Mouse (Mus musculus) intestine, embryonic 16.5 days (tissue): ENCODE results near the gene 9230104L09Rik. TPM values are rescaled to one million over a fixed set of nuclear protein-coding genes. Genes with fewer than 3 reads are reported as not detected.

ENCODE experiments used
- ATAC-seq: fragments of 200-750 bp; cut with Nextera tagmentation; 2 replicates; pipeline ENCODE4 v1.8.0; 2017; ENCODE audit warnings: moderate TSS enrichment, moderate library complexity
- H3K27ac ChIP-seq: fragments of 300-500 bp; sonication (generic); 2 replicates; pipeline ENCODE4 v1.5.1; 2014; ENCODE audit warnings: mild to moderate bottlenecking, low read length
- H3K27me3 ChIP-seq: fragments of 300-500 bp; sonication (generic); replicated peaks from 2 replicates; pipeline ENCODE4 v1.6.1; 2014; ENCODE audit warnings: low read length, control low read depth, mixed read lengths; ENCODE audit not compliant: control insufficient read depth, insufficient read depth
- H3K36me3 ChIP-seq: fragments of 300-500 bp; sonication (generic); 2 replicates; pipeline ENCODE4 v1.6.1; 2014; ENCODE audit warnings: low read length, control low read depth; ENCODE audit not compliant: control insufficient read depth, insufficient read depth
- H3K4me1 ChIP-seq: fragments of 300-500 bp; sonication (generic); 2 replicates; pipeline ENCODE4 v1.6.1; 2014; ENCODE audit warnings: low read length, control low read depth, mixed read lengths; ENCODE audit not compliant: control insufficient read depth, insufficient read depth
- H3K4me2 ChIP-seq: fragments of 300-500 bp; sonication (generic); 2 replicates; pipeline ENCODE4 v1.6.1; 2014; ENCODE audit warnings: low read depth, low read length, control low read depth
- H3K4me3 ChIP-seq: fragments of 300-500 bp; sonication (generic); 2 replicates; pipeline ENCODE4 v1.5.1; 2014; ENCODE audit warnings: mild to moderate bottlenecking, low read length
- H3K9ac ChIP-seq: fragments of 300-500 bp; sonication (generic); 2 replicates; pipeline ENCODE4 v1.6.1; 2014; ENCODE audit warnings: low read depth, low read length
- H3K9me3 ChIP-seq: fragments of 300-500 bp; sonication (generic); 2 replicates; pipeline ENCODE4 v1.6.1; 2016; ENCODE audit warnings: low read length, control low read depth; ENCODE audit not compliant: control insufficient read depth
- WGBS: fragments of 180-500 bp; shearing (Covaris S2); extraction: QIAGEN DNeasy Blood & Tissue Kit; methylation state at CpG from one replicate; pipeline ENCODE4 v1.1.7; 2014; 5-methylcytosine and 5-hydroxymethylcytosine counted together
- polyA plus RNA-seq: library from polyadenylated mRNA; unstranded; fragments of >200 nt; fragmentation: Nextera tagmentation; extraction: Ambion mirVana; gene quantifications from 2 replicates; pipeline ENCODE4 v1.2.1, GENCODE M21; 2015

The 9230104L09Rik gene
- polyA plus RNA-seq, 1 experiment from 2014 or later = not detected

DNA sequence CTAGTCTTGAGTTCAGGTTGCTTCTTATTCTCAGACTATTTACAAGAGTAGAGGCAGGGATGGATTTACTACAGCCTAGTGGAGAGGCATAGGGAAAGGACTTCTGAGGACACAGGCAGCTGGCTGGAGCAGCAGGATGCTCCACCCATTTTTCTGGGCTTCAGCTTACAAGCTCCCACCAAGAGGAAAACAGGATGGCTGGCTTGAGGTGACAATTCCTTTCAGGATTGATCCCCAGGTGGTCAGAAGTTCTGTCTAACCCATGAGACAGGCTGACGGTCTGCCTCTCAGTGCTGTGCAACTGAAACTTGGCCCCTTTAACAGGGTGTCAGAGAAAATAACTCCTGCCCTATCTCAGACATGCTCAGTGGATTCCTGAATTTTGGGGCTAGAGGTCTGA, 14.4 kb upstream of the 9230104L09Rik start:
- ATAC-seq = no peak
- Histone ChIP-seq H3K4me3 (no peak overlapping the region), H3K9me3 (no peaks in the 10 kb centered on the region), H3K4me1 (peaks cover 16% of the 10 kb centered on the region), H3K27ac (no peak overlapping the region), H3K27me3 (no peaks in the 10 kb centered on the region), H3K9ac (no peak overlapping the region), H3K36me3 (no peaks in the 10 kb centered on the region), H3K4me2 (no peak overlapping the region)
- WGBS = 65% methylated on average over 1 of the region's 1 CpGs

DNA sequence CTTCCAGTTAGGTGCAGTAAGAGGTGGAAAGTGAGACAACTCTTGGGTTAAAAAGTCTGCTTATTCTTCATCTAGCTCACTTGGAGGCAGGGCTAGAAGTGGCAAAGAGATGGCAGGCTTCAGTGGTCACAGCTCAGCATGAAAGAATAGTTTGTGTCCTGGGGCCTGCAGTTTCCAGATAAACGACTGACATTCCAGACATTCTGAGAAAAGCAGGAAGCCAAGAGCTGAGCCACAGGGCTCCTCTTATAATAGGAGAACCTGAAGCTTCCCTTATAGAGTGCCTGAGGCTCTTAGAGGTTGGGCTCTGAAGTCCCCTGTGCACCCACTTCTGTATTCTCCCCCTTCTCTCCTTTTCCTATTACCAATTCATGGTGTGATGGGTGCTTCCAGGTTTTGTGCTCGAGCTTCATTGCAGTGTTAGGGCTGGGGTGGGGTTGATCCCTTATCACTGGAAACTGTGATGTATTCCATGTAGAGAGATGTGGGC, 13.8 kb upstream of the 9230104L09Rik start:
- H3K4me2 ChIP-seq = no peak overlapping the region
- H3K27me3 ChIP-seq = no peaks in the 10 kb centered on the region
- no peaks in the 10 kb centered on the region for H3K36me3 ChIP-seq
- no peak overlapping the region for H3K27ac ChIP-seq
- no peak overlapping the region for H3K4me3 ChIP-seq
- 10% methylated on average over 2 of the region's 2 CpGs for WGBS
- no peak for ATAC-seq
- H3K9me3 ChIP-seq = no peaks in the 10 kb centered on the region
- H3K4me1 ChIP-seq = peaks cover 21% of the 10 kb centered on the region
- no peak overlapping the region for H3K9ac ChIP-seq

DNA sequence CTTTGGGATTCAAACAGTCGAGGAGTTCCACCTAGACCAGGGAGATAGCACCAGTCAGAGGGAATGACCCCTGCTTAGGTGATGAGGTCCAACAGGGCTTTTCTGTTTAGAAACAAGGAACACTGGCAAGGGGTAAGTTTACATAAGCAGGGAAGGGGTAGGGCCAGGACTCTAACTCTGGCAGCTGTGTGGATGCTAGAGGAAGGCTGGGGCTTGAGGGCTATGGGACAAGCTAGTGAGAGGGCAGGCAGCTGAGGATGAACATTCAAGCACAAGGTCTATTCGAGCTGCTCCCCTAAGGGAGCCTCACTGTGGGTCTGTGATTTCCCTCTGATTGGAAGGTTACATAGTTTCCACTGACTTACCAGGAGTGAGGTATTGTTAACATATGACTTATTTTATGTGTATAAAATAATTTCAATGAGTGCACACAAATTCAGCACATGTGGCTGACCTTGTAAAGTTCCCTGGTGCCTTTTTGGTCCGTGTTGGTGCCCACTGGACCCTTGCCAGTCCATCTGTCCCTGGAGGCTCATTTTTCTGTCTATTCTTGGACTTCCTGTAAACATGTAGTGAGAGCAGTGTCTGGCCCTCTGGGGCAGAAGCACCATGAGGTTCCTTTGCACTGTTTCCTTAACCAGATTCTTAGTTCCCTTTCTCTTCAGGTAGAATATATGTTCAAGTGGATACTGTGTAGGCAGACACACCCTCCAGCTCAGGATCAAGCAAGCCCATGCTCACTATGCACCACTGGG, 12.4 kb upstream of the 9230104L09Rik start:
- H3K4me1 ChIP-seq = peaks cover 22% of the 10 kb centered on the region
- no peak overlapping the region for H3K4me3 ChIP-seq
- H3K9me3 ChIP-seq = no peaks in the 10 kb centered on the region
- no peak overlapping the region for H3K4me2 ChIP-seq
- H3K36me3 ChIP-seq = 0 out of 2 replicates have a peak, but pooled peaks cover 1% of the 10 kb centered on the region
- peak overlapping the region; percentile 57 for H3K27ac ChIP-seq
- 26% methylated on average over 3 of the region's 3 CpGs for WGBS
- H3K9ac ChIP-seq = no peak overlapping the region
- H3K27me3 ChIP-seq = no peaks in the 10 kb centered on the region
- ATAC-seq = no peak

DNA sequence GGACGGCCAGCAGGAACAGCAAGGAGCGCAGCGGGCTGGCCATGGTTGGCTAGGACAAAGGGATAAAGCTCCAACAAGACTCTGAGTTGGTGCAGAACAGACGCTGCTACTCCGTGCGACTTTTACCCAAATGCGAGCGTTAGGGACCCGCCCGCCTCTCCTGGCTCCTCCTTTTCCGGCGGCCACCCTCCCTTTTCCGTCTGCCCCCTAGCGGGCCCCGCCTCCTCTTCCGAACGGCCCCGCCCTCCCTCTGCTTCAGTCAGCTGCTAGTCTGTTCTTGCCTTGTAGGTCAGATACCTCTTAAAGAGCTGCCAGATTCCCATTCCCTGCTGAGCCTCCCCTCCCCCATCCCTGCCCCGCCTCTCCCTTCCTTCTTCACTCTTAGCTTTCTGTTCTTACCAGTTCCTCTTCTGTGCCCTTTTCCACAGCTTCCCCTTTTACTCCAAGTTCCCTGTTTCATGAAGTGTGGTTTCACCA, 10.5 kb upstream of the 9230104L09Rik start, which contains the start of gene Cst3:
TSS of gene Cst3 (minus strand) at position 358 of the 477 bp plus-strand sequence.
- peak; percentile 97 for ATAC-seq
- WGBS = 0% methylated on average over 18 of the region's 19 CpGs
- Histone ChIP-seq H3K36me3 (peaks cover 7% of the 10 kb centered on the region; the same call in 1 of the 2 replicates), H3K9me3 (no peaks in the 10 kb centered on the region), H3K4me2 (peak within 1 kb of the TSS; percentile 81), H3K4me1 (peaks cover 22% of the 10 kb centered on the region), H3K27ac (peak within 1 kb of the TSS; percentile 89), H3K9ac (peak within 1 kb of the TSS; percentile 89), H3K4me3 (peak within 1 kb of the TSS; percentile 90), H3K27me3 (no peaks in the 10 kb centered on the region)

DNA sequence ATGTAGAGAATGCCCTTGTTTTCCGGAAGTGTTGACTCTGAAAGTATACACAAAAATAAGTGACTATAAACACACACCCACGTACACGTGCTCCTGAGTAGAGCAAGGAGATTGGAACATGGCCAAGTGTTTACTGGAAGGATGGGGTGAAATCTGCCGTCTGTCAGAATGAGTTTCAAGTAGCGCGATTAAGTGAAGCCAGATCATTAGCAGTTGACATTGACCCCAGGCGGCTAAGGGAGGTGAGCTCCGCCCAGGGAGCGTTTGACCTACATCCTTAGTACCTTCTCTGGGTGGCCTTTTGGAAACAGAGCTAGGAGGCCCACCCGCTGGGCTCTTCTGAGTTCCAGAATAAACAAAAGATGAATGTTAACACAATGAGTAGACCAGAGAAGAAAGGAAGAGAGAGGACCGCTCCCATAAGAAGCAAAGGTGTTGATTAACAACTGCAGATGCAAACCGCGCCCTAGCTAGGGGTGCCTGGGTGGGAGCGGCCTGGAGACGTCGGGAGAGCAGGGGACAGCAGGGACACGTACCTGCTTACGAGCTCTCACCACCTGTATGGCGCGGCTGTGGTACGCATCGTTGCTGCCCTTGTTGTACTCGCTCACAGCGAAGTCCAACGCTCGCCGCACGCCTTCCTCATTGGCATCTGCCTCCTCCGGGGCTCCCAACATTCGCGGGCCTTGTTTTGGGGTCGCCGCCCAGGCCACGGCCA, 9.9 kb upstream of the 9230104L09Rik start:
- peak overlapping the region; percentile 81 for H3K4me2 ChIP-seq
- H3K4me3 ChIP-seq = peak overlapping the region; percentile 90
- H3K27me3 ChIP-seq = no peaks in the 10 kb centered on the region
- peak overlapping the region; percentile 89 for H3K27ac ChIP-seq
- peaks cover 7% of the 10 kb centered on the region; the same call in 1 of the 2 replicates for H3K36me3 ChIP-seq
- peak; percentile 84 for ATAC-seq
- peaks cover 22% of the 10 kb centered on the region for H3K4me1 ChIP-seq
- 0% methylated on average over 34 of the region's 34 CpGs for WGBS
- H3K9me3 ChIP-seq = no peaks in the 10 kb centered on the region
- peak overlapping the region; percentile 89 for H3K9ac ChIP-seq

DNA sequence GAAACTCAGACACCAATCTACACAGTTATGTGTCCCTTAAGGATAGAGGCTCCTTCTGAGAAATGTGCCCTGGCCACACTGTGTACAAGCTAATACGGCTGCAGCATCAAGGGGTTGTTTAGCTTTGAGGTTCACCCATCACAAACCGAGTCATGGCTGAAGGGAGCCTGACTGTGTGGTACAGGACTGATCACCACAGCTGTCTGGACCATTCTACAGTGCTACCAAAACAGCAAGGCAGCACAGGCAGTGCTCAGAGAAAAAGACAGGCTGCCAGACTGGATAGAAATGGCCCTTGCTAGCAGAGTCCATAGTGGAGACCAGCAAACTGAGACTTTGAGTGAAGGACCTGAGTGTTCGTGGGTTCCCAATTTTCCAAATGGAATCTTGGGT, 9.4 kb upstream of the 9230104L09Rik start:
- H3K36me3 ChIP-seq = peaks cover 7% of the 10 kb centered on the region; the same call in 1 of the 2 replicates
- peaks cover 22% of the 10 kb centered on the region for H3K4me1 ChIP-seq
- no peaks in the 10 kb centered on the region for H3K9me3 ChIP-seq
- peak overlapping the region; percentile 90 for H3K4me3 ChIP-seq
- H3K27ac ChIP-seq = peak overlapping the region; percentile 38; the same call in 1 of the 2 replicates
- peak overlapping the region; percentile 81 for H3K4me2 ChIP-seq
- peak; percentile 4 for ATAC-seq
- peak overlapping the region; percentile 89 for H3K9ac ChIP-seq
- no peaks in the 10 kb centered on the region for H3K27me3 ChIP-seq
- WGBS = 26% methylated on average over 3 of the region's 3 CpGs

DNA sequence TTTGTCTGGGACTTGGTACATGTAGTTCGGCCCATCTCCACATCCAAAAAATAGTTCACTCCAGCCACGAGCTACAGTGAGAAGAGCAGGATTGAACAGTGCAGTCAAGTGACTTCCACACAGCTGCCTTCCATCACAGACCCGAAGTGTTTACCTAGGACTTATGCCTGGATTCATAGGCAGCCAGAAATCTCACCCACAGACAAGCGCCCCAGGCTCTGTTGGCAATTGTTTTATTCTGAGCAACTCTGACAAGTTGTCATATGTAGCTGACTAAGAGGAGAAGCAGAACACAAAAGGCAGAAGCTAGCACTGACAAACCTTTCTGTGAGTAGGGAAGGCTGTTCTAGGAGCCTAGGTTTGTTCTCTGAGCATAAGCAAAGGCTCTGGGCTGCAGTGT, 8.0 kb upstream of the 9230104L09Rik start:
- 38% methylated on average over 4 of the region's 4 CpGs for WGBS
- ATAC-seq = no peak
- Histone ChIP-seq H3K9ac (no peak overlapping the region), H3K27me3 (no peaks in the 10 kb centered on the region), H3K4me1 (peaks cover 22% of the 10 kb centered on the region), H3K4me3 (peak overlapping the region; percentile 90; the same call in 1 of the 2 replicates), H3K9me3 (no peaks in the 10 kb centered on the region), H3K27ac (peak overlapping the region; percentile 38; the same call in 1 of the 2 replicates), H3K36me3 (peaks cover 7% of the 10 kb centered on the region; the same call in 1 of the 2 replicates), H3K4me2 (peak overlapping the region; percentile 81)

DNA sequence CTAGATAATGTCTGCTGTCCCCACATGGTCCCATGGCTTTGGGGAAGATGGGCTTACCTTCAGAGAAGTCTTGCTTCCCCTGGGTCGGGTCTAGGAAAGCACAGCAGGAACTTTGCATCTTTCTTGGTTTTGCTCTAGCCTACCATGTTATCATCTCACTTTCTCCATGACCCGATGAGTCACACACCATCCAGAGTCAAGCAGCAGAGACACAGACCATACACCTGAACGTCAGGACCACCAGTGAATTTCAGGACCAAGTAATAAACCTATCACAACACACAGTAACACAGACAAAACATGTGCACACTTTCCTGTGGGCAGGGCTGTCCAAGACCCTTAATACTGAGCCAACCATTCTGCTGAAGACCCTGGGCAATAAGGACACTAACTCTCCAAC, 5.7 kb upstream of the 9230104L09Rik start:
- no peak overlapping the region for H3K27ac ChIP-seq
- no peaks in the 10 kb centered on the region for H3K9me3 ChIP-seq
- no peak overlapping the region for H3K4me3 ChIP-seq
- H3K4me1 ChIP-seq = peaks cover 10% of the 10 kb centered on the region
- no peaks in the 10 kb centered on the region for H3K27me3 ChIP-seq
- ATAC-seq = no peak
- no peak overlapping the region for H3K9ac ChIP-seq
- 84% methylated on average over 3 of the region's 3 CpGs for WGBS
- H3K4me2 ChIP-seq = no peak overlapping the region
- peaks cover 7% of the 10 kb centered on the region; the same call in 1 of the 2 replicates for H3K36me3 ChIP-seq

DNA sequence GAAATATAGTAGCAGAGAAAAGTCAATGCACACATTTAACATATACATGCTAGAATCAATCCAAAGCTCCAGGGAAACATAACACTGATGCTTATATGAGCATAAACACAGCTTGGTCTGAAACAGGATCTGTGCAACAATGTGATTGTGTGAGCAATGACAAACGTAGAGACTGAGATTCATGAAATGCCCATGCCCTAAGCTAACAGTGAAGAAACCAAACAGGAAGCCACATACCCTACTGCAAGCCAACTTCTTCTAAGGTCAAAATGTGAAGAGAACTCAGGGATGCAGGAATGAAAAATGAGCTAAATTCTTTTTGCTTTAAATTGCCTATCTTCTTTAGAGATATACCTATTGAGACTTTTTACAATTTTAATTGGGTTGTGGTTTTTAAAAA, 4.1 kb upstream of the 9230104L09Rik start:
- H3K36me3 ChIP-seq = peaks cover 7% of the 10 kb centered on the region; the same call in 1 of the 2 replicates
- no peaks in the 10 kb centered on the region for H3K9me3 ChIP-seq
- no peak for ATAC-seq
- H3K4me2 ChIP-seq = no peak overlapping the region
- H3K27ac ChIP-seq = no peak overlapping the region
- no peak overlapping the region for H3K9ac ChIP-seq
- H3K4me3 ChIP-seq = no peak overlapping the region
- WGBS = 63% methylated on average over 1 of the region's 1 CpGs
- H3K27me3 ChIP-seq = no peaks in the 10 kb centered on the region
- H3K4me1 ChIP-seq = peaks cover 4% of the 10 kb centered on the region
